Mouse (Mus musculus): ENCODE data around the gene Scg5.

Gene Scg5

DNA sequence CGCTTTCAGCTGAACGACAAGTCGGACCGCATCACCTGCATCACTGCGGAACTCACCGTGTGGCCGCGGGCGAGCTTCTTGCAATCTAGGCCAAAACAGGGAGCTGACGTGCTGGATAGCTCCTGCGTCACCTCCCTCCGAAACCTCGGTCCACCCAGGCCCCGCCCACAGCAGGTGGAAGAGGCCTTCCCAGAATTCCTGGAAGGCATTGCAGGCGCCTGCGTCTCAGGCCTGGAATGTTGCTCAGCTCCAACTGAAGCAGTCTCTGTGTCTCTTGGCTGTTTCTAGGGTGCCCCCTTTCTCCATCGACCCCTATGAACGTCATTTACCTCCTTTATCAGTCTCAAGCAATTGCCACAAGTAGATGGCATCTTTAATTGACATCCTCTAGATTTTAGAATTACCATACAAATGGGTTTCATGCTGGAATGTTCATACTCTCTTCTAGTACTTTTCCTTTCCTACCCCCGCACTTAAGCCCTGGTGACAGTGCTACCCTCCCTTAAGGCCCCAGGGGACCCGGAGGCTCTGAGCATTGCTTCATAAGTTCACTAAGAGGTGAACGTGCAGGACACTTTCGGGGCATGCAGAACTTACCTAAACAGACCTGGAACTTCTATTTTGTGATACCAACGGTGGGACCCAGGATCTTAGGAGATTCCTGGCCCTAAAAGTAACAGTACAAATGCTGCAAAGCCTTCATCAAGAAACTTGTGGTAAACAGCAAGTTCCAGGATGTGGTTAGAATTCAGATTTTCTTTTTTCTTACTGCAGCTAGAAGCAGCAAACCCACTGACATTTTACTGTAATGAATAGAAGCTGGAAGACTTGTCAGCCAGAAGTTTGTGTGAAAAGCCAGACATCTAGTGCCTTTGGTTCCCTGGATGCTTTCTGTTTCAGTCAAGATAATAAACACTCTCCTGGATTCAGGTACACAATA lies at the start of gene Scg5:
Gene Scg5 (minus strand): TSS at position 179 of the 940 bp plus-strand sequence.
- peak; percentile 53 for DNase-seq (ENCODE audit: low spot score)

DNA sequence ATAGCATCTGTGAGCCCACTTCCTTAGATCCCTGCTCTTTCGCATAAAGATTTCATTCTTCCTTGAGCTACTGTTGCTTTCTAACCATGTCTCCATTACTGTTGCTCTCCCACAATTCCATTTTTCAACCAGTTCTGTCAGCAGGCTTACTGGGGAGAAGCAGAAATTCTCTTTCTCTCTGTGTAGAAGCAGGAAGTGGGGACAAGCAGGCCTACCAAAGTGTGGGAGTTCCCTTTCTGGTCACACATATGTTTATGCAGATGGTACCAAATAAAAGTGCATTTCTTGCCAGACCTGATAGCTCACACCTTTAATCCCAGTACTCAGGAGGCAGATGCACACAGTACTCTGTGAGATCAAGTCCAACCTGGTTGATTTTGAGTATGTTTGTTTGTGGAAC lies 41.2 kb upstream of the Scg5 start:
- DNase-seq (ENCODE audit: low spot score) = no peak

DNA sequence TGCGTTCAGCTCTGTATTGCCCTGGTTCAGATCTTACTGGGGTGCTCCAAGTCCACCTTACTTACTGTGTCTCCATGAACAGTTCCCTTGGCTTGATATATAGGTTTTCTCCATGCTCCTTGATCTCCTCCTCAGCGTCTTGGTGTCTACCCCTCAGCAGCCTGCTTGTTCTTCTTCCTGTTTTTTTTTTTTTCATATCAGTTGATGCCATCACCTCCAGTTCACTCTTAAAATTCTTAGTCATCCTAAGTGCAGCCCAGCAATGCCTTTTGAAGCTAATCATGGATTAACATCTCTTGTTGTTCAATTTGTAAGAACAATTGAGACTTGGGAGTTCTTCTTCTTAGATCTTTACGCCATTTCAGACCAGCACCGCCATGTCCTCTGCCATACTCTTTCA lies 39.5 kb upstream of the Scg5 start:
- no peak for DNase-seq (ENCODE audit: low spot score)

DNA sequence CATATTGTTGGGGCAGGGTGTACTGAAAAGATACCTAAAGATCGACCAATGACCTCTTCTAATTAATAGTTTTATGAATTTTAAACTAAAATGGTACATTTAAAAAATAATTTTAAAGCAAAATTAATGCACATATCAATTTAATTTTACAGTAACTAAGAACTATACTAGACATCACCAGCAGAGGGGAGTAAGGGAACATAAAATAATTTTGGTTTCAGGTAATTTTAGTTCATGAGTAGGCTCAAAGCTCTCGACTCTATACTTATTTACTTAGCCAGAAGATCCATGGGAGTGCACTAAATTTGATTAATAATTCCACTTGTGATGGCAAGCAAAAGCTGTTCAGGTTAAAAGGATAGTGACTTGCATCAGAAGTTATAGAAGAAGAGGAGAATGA lies 37.2 kb upstream of the Scg5 start:
- DNase-seq (ENCODE audit: low spot score) = peak; percentile 6

DNA sequence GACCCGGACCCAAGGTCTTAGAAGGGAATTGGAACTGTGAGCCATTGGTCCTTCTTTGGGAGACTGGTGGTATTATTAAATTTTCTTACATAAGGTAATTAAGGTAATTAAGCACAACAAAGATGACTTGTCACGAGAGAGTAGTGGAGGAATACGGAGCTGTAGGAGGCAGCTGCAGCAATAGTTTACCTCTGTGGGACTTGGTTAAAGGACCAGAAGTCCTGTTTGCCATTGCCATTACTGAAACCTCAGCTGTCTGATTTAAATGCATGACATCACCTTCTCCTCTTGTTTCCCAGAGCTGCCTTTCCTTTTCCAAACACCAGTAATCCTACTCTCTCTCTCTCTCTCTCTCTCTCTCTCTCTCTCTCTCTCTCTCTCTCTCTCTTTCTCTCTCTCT lies 20.2 kb upstream of the Scg5 start:
- peak; percentile 5 for DNase-seq (ENCODE audit: low spot score)

DNA sequence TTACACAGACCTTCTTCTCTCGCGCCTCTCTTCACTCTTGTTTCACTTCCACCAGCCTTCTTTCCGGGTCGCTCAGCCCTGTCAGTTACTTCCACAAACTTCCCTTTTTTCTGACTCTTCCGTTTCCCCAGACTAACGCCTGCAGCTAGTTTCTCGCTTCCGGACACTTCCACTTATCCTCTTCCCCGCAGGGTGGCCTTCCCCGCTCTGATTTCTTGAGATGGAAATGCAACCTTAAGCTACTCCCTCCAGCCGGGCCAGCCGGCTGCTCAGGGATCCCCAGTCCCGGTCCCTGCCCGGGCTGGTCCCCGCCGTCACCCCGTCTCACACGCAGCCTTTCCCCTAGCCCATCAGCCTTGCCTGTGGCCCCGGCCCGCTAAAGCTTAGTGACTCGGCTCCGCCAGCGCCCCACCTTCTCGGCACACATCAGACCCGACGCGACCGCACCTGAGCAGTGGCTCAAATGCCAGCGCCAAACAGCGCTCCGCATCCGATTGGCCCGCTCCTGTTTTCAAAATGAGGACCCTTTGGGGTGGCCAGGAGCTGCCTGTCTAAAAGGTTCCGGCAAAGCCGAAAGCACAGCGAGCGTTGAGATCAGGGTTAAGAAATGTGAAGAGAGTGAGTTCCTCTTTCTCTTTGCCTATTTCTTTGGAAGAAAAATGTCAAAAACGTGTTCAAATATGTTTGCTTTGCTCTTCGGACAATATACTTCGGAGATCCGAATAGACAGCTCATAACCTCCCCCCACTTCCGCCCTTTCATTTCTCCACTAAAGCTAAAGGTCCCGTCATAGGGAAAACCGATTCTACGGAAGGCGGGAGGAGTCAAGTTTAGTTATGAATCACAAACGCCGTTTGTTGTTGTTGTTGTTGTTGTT lies 19.6 kb upstream of the Scg5 start, which contains the start of gene Arhgap11a:
Gene Arhgap11a (minus strand): TSS at position 417 of the 877 bp plus-strand sequence.
- DNase-seq (ENCODE audit: low spot score) = peak; percentile 93

DNA sequence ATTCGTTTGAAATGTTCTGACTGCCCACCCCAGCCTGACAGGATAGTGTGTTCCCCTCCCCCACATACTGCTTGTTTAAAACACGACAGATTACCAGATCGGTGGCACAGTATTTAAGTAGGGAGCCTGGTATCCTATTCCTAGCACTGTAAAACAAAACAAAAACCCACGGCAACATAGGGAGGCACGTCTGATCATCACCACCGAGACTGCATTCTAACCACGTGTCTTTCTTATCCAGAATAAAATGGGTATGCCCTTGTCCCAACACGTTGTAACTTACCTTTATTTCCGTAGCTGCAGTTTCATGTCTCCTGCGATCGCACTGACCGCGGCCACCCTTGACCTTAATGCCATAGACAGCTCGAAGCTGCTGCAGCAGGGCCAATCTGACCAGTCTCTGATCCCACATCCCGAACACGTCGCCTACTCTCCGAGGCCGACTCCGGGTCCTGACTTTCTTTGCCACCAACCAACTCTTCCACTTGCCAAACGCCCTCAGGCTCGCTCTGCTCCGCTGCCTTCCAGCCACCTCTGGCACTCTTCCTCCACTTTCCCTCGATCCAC lies 18.8 kb upstream of the Scg5 start:
- no peak for DNase-seq (ENCODE audit: low spot score)

DNA sequence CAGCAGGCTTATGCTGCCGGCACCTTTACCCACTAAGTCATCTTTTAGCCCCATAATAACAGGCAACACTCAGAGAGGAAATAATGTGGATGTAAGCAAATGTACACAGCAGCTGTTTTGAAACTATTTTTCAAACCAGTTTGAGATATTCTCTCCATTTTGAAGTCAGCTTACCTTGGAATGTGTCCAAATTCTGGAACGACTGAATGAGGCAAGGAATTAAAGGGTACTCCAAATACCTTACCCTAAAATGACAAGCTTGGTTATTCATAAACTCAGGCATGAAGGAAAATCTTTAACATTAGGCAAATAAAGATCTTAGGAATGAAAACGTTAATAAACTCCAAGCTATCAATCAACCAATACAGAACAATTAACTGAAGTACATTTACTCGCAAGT lies 16.2 kb upstream of the Scg5 start:
- no peak for DNase-seq (ENCODE audit: low spot score)

DNA sequence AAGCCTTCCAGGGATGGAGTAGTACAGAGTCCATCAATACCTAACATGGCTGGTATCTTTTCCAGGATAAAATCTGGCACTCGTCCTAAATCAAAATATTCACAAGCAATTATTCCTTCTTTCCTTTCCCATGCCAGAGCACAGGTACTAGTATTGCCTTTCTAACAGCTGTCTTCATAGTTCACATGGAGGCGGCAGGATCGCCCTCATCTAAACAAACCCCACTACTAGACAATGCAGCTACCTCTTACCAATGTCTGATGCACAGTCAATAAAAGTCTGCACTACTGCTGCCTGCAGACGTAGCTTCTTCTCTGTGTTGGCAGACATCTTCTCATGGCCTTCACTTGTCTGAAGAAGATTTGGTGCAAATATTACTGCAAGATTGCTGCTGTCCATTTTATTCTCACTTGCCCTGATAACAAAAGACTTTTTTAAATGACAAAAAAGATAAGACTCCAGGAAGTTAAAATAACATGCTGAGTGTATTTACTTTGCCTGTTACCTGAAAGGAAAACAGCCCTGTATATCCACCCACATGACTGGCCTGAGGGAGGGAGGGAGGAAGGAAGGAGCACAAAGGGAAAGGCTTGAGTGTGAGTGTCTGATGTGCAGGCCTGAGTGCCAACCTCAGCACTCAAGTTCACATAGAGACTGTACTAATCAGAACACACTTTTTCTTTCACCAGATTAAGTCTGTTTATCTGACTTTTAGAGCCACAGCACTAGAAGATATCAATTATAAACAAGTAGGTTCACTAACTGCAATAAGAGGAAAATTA lies 12.9 kb upstream of the Scg5 start:
- DNase-seq (ENCODE audit: low spot score) = no peak

DNA sequence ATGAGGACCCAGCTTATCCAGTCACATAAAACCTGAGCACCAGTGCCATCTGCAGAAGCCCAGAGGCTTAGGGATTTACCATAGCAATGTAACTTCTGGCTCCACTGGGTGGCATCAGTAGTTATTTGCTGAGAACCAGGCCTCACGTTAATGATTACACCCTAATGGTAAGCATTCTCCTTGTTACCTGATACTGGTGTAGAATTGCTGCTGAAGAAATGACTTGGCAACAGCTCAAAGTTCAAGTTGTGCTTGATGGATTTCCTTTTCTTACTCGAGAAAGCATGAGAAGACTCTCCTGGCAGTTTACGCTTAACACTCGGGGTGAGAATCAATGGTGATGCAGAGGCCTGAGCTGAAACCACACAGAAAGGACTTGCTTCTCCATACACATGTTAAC lies 10.6 kb upstream of the Scg5 start:
- peak; percentile 62 for DNase-seq (ENCODE audit: low spot score)

DNA sequence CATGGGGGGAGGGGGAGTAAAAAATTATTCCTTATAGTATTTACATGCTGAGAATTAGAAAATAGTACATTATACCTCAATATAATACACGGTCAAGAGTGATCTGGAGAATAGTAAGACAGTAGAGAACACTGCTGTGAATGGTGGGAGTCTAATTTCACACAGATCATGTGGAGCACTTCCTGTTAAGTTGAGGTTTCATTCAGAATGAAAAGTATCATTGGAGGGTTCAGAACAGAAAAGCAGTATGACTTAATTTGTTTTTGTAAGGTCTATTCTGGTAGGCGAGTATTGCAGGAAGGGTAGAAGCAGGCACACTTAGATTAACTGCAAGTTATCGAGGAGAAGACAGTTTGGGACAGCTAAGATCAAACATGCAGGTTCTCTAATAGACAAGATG lies 6.3 kb upstream of the Scg5 start:
- no peak for DNase-seq (ENCODE audit: low spot score)

DNA sequence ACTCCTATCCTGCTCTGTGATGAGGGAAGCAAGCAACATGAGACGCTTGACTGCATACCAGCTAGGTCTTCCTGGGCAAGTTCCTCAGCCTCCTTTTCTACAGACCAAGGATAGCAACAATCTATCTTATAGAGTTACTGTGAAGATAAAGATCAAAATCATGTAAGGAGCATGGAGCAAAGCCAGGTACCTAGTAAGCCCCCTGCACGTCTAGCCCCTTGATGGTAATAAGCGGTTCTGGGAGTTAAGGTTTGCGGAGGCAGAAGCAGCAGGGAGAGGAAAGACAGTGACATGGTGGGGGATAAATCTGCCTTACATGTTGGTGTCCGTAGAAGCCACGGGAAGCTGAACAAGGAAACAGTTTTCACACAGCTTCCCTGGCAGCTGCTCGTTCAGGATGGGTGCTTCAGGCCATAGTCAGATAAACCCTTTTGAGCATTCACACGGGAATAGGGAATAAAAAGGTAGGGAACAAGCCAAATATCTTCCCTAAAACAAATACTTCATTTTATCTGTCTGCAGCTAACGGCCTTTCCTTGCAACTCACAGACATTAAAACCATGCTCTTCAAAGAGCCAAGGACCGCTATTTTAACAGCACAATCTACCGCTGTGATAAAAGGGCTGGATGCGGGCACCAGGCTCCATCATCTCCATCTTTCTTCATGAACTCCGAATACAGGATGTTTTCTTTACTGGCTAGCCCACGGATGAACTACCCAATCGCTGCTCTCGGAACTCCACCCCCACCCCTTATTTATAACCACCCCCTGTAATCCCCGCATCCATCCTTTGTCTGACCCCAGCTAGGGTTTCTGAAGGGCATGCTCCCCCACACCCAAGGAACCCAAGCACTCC lies 607 bp downstream of the Scg5 start:
- DNase-seq (ENCODE audit: low spot score) = no peak

DNA sequence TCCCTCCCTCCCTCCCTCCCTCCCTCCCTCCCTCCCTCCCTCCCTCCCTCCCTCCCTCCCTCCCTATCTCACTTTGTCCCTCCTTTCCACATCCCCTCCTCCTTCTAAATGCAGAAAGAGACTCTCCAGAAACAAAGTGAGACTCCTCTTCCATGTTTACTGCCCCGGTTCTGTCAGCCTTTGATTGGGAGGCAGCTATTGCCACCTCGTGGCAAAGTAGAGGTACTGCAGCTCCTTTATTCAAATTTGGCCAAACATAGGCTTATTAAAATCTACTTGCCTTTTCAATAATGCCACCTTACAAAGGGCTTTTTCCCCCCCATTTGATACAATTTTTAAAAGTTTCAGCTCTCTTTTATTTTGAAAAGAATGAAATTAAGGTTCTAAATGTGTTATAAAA lies 5.0 kb downstream of the Scg5 start:
- DNase-seq (ENCODE audit: low spot score) = peak; percentile 29

DNA sequence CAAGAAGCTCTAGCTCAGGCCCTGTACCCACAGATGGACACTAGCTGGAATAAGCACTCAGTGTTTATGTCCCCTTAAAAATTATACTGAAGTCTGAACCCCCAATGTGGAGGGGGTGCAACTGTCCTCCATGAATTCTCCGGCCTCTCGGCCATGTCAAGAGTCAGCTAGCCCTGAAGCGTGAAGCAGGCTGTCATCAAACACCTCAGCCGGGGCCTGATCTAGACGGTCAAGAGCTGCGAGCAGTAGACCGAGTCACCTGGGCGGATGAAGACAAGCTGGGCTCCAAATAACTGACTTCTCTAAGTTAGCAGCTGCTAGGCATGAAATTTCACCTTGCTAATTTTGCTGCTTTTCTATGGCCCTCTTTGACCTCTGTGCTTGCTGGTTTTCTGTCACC lies 6.6 kb downstream of the Scg5 start:
- DNase-seq (ENCODE audit: low spot score) = no peak

DNA sequence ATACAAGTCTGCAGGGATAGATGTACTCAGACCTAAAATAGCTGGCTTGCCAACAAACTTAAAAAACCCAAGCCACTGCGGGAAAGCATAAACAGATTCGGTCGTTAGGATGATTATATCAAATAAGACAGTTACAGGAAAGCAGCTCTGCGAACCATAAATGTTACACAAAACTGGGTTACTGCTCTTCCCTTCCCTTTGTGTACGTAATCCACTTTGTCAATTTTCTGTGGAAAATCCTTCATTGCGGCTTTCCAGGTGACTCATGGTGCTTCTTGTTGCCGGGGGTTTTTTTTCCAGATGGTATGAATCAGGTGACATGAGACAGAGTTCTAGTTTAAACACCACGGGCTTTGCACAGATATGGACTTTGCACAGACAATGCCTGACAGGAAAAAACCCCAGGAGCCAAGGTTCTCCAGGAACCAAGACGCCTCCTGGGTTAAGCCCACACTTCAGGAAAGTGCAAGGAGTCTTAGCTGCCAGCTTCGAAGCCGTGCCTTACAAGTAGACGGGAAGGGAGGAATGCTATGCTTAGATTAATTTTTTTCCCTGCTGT lies 7.7 kb downstream of the Scg5 start:
- DNase-seq (ENCODE audit: low spot score) = no peak

DNA sequence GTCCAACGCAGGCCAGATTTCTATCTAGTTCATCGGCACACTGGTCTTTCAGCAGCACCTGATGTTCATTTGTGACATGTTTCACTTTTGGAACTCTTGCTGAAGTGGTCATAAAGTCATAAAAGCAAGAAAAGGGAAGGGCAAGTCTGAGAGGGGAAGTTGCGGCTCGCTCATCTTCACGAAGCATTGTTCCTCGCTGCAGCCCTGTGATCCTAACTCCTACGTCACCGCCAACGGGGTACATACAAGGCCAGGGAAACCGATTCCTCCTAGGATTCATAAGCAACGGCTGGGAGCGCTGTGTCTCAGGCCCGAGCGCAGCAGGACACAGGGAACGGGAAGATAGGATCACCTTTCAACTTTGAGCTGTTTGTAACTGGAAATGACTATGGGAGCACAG lies 8.8 kb downstream of the Scg5 start:
- no peak for DNase-seq (ENCODE audit: low spot score)

DNA sequence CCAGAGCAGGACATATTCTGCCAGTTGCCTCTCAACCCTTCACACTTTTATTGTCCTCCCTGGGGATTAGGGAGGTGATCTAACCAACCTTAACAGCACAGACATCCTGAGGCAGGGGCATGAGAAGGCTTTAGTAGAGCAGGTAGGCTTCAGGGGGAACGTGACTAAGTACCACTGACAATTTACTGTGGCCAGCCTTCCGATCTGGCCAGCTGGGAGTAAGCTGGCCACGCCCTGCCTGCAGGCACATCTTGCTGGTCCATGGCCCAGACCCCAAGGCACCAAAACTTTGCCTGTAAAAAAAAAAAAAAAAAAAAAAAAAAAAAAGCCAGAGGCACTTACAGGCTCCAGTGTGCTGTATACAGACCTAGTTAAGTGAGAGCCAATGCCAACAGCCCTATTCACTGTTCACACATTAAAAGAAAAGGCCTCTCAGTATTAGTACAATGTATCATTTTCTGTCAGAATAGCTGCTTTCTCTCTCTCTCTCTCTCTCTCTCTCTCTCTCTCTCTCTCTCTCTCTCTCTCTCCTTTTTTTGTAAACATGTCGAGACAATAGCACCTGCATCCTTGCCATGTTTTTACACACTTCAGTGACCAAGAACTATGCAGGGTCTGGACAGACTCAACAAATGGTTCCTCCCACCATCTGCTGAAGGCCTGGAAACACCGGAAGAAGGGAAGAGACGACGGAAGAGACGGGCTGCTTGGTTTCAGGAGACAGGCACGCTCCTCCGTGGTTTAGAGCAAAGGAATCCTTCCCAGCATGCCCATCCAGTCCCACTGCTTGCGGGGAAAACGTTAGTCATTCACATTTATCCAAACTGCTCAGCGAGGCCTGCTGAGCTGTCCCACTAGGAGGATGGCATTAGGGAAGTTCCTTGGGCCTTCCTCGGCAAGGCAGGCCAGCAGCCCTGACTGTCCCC lies 11.0 kb downstream of the Scg5 start:
- DNase-seq (ENCODE audit: low spot score) = no peak

DNA sequence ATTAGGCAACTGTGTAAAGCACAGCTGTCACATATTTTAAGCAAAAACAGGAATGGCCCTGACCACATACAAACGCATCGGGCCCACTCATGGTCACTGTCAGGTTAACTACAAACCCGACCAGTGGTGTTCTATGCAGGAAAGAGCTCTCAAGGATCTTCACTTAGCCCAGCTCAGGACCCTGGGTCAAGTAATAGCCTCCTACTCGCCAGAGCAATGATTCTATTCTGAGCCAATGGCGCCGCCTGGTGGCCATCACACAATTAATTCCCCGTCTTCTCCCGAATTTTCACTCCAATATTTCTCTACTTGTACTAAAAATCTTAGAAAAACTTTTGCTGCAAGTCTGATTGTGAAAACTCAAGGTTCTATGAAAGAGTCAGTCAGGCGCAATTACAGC lies 21.3 kb downstream of the Scg5 start:
- peak; percentile 42 for DNase-seq (ENCODE audit: low spot score)

DNA sequence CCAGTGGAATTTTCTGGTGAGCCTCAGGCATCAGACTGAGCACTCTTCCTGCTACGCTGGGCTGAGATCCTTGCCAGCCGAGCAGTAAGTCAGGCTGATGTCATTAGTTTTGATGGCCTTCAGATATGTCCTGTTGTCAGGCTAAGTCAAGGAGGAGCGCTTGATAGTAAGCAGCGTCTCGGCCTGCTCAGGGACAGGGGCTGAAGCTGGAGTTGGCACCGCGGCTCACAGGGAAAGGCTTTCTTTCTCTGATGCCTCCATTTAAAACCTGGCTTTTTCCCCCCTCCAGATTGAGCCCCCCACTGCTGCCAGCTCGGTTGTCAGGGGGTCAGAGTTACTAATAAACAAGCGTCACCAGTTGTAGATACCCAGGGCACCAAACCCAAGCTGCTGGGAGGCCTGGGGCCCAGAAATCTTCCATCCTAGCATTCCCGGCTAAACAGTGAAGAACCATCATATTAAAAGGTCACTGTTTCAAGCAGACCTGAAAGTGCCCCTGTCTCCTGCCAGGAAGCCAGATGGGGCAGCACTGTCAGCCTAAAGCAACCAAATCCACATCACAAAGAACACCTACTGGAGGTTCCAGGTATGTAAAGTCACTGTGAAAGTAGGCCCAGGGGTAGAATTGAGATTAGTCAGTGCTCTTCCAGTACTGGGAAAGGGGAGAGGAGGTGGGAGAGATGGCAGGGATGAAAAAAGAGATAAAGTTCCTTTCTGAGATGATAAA lies 21.9 kb downstream of the Scg5 start:
- DNase-seq (ENCODE audit: low spot score) = no peak

Data from lung, postnatal 25 days (tissue).